Mouse (Mus musculus): ENCODE results near the gene Pkd1l2.

The Pkd1l2 gene

GRCm38 (mm10) chr8:117033393-117033792 is 48.9 kb downstream of the Pkd1l2 start:
- DNase-seq (ENCODE audit: low read depth, low spot score) = peak; percentile 27

- no peak for DNase-seq (ENCODE audit: low read depth, low spot score)
Observed at GRCm38 (mm10) chr8:117032609-117033008, 49.6 kb downstream of the Pkd1l2 start.

- DNase-seq (ENCODE audit: low read depth, low spot score) = no peak
Observed at GRCm38 (mm10) chr8:117031476-117031875, 50.8 kb downstream of the Pkd1l2 start.

- DNase-seq (ENCODE audit: low read depth, low spot score) = no peak
Observed at GRCm38 (mm10) chr8:117028686-117029085, 53.6 kb downstream of the Pkd1l2 start.

- no peak for DNase-seq (ENCODE audit: low read depth, low spot score)
Observed at GRCm38 (mm10) chr8:117027601-117028000, 54.6 kb downstream of the Pkd1l2 start.

- DNase-seq (ENCODE audit: low read depth, low spot score) = no peak
Observed at GRCm38 (mm10) chr8:117022297-117022993, 59.8 kb downstream of the Pkd1l2 start.

GRCm38 (mm10) chr8:117019323-117020275 is 62.6 kb downstream of the Pkd1l2 start:
- DNase-seq (ENCODE audit: low read depth, low spot score) = no peak

- DNase-seq (ENCODE audit: low read depth, low spot score) = no peak
Observed at GRCm38 (mm10) chr8:117017896-117018295, 64.4 kb downstream of the Pkd1l2 start.

GRCm38 (mm10) chr8:117017006-117017405 is 65.2 kb downstream of the Pkd1l2 start:
- no peak for DNase-seq (ENCODE audit: low read depth, low spot score)

GRCm38 (mm10) chr8:117015670-117016069 is 66.6 kb downstream of the Pkd1l2 start:
- DNase-seq (ENCODE audit: low read depth, low spot score) = no peak

GRCm38 (mm10) chr8:117011366-117011765 is 70.9 kb downstream of the Pkd1l2 start:
- no peak for DNase-seq (ENCODE audit: low read depth, low spot score)

- DNase-seq (ENCODE audit: low read depth, low spot score) = peak; percentile 6
Observed at GRCm38 (mm10) chr8:116994016-116994716, 88.1 kb downstream of the Pkd1l2 start.

GRCm38 (mm10) chr8:116993095-116993867 is 89.0 kb downstream of the Pkd1l2 start, which contains the start of gene Gcsh:
Gcsh (minus strand) TSS chr8:116993537.
- DNase-seq (ENCODE audit: low read depth, low spot score) = peak; percentile 98

GRCm38 (mm10) chr8:116992176-116992971 is 89.9 kb downstream of the Pkd1l2 start:
- peak; percentile 49 for DNase-seq (ENCODE audit: low read depth, low spot score)

GRCm38 (mm10) chr8:116991241-116991640 is 91.0 kb downstream of the Pkd1l2 start:
- DNase-seq (ENCODE audit: low read depth, low spot score) = no peak

- peak; percentile 30 for DNase-seq (ENCODE audit: low read depth, low spot score)
Observed at GRCm38 (mm10) chr8:116989842-116990241, 92.4 kb downstream of the Pkd1l2 start.

- peak; percentile 86 for DNase-seq (ENCODE audit: low read depth, low spot score)
Observed at GRCm38 (mm10) chr8:116980117-116980516, 102.1 kb downstream of the Pkd1l2 start.

GRCm38 (mm10) chr8:116978631-116979256 is 103.5 kb downstream of the Pkd1l2 start, which contains the start of gene 1700030J22Rik:
1700030J22Rik (minus strand) TSS chr8:116978959.
- peak; percentile 100 for DNase-seq (ENCODE audit: low read depth, low spot score)

- no peak for DNase-seq (ENCODE audit: low read depth, low spot score)
Observed at GRCm38 (mm10) chr8:116978052-116978451, 104.2 kb downstream of the Pkd1l2 start.

GRCm38 (mm10) chr8:116975606-116976005 is 106.6 kb downstream of the Pkd1l2 start:
- DNase-seq (ENCODE audit: low read depth, low spot score) = no peak
